Mouse (Mus musculus) brain, embryonic 18.5 days (tissue): ENCODE data around the gene Tmem138.
A peak's percentile ranks its signal among the peaks of the same experiment; 100 is the strongest.
"Not testable (repeated sequence)": the region's sequence is repeated elsewhere in the genome, so short reads cannot be mapped to it uniquely, and the experiment has no call there.

Source experiments
- DNase-seq: peaks from one replicate; pipeline ENCODE4 v3.0.0-alpha.2; 2012; ENCODE audit warnings: low read depth, low spot score

Tmem138 gene

GRCm38 (mm10) chr19:10580102-10580501, 2.9 kb upstream of the Tmem138 start:
- no peak for DNase-seq

- no peak for DNase-seq
These were observed 7.5 kb downstream of the Tmem138 start for GRCm38 (mm10) chr19:10569627-10570026.

- DNase-seq = no peak
These were observed 11.9 kb downstream of the Tmem138 start for GRCm38 (mm10) chr19:10565217-10565616.

DNA sequence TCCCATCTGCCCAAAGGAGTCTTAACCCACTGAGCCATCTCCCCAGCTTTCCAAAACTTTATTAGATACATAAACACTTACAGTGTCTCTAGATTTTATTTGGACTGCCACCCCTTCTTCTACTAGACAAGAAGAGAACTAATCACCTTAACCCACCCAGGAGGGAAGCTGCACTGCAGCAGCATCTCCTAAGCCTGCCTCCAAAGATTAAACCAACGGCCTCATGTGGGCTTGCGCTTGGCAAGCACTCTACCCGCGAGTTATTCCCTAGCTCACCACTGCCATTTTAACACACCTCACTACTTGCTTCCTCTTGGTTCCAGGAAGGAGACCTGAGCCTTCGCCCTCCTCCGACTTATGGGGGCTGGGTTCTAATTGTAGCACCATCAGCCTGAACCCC, 12.9 kb downstream of the Tmem138 start:
- no peak for DNase-seq

- no peak for DNase-seq
These were observed 14.8 kb downstream of the Tmem138 start for GRCm38 (mm10) chr19:10562351-10562750.

DNA sequence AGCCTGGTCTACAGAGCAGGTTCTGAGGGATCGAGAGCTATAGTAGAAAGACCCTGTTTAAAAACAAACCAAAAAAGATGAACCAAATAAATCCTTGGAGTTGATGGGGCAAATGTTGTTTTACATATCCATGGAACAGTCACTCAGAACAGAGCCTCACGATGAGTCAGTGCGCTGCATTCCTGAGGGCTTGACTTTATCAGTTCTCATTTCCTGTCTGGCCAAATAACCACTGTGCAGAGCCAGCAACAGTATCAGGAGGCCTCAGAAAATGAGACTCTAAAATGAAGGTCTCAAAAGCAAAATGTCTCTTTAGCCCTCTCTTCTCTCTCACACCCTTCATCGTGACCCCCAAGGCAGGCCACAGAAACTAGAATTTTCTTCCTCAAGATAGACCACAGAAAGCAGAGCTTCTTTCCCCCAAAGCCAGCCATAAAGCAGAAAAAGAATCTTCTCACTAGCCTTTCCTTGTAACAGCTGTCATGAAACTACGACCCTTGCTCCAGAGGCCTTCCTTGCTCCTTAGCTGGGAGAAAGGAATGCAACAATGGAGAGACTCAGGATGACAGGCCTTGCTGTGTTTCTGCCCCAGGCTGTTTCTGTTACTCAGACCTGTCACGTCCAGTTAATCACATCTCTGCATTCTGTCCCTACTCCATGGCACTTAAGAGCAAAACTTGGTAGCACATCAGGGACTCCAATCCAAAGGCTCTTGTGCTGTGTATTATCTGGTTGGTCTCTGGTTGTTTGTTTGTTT, 15.4 kb downstream of the Tmem138 start:
- DNase-seq = no peak

DNA sequence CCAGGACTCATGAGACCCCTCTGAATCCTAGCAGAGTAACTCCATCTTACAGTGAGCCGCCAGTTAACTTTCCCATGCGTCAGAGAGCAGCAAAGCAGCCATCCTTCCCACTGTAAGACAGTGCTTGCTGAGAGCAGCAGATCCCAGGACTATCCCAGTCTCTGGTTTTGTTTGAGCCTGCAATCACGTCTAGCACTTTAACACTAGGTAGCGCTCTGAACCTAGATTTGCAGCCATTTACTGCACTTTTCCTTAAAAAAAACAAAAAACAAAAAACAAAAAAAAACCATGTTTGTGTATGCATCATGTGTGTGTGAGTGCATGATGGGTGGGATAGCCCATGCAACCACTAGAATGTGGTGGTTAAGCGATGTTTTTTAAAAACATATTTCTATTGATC, 17.1 kb downstream of the Tmem138 start:
- DNase-seq = no peak

GRCm38 (mm10) chr19:10557837-10558375, 19.3 kb downstream of the Tmem138 start:
- not testable (repeated sequence) for DNase-seq

GRCm38 (mm10) chr19:10557430-10557829, 19.7 kb downstream of the Tmem138 start:
- no peak for DNase-seq

GRCm38 (mm10) chr19:10557001-10557400, 20.2 kb downstream of the Tmem138 start:
- DNase-seq = no peak

- peak; percentile 67 for DNase-seq
These were observed 21.3 kb downstream of the Tmem138 start, which contains the start of gene Tmem216 for GRCm38 (mm10) chr19:10555624-10556510. TSS of gene Tmem216 (minus strand) at chr19:10556238.

DNA sequence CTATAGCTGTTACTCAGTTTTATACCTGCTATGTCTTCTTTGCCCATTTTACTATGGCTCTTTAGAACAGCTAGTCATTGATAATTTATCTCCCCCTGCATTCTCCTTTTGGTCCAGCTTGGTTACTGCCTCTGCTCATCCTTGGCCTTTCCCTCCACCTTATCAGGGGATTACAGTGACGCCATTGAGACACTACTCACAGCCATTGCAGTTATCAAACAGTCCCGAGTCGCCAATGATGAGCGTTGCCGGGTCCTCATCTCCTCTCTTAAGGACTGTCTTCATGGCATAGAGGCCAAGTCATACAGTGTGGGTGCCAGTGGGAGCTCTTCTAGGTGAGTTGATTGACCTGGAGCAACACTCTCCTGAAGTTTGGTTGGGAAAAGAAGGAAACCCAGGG, 37.7 kb downstream of the Tmem138 start:
- DNase-seq = no peak

GRCm38 (mm10) chr19:10530082-10530481, 47.1 kb downstream of the Tmem138 start:
- DNase-seq = no peak

GRCm38 (mm10) chr19:10525910-10526309, 51.3 kb downstream of the Tmem138 start, which contains the start of gene Sdhaf2:
TSS of gene Sdhaf2 (minus strand) at chr19:10526142.
- DNase-seq = peak; percentile 32

DNA sequence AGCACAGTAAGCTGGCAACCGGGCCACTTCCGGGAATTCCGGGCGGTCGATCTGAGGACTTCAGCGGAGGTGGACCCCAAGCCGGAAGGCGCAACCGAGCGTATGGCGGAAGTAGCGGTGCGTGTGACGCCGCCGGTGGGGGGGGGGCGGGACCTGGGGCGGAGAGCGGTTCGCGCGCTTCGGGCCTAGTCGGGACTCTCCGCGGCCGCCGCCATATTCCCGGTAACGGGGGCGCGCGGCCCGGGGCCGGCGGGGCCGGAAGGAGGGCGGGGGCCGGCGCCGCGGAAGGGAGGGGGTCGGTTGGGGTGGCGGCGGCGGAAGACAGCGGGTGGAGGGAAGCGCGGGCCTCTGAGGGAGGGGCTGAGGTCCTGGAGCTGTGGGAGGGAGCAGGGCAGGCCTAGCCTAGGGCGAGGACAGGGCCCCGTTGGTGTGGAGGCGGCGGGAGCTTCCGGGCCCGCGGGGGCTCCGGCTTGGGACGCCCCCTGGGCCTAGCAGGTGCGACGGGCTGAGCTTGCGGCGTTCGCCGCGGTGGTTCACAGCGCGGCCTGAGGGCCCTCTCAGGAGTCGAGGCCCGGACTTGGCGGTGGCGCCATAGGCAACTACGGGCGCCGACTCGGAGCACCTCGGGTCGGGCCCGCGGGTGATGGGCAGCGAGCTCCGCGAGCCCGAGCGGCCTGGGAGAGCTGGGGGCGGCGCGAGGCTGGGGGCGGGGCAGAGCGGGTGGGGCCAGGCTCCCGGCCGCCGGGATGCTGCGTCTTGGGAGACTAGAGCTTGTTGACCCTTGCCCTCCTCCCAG, 51.9 kb downstream of the Tmem138 start, which contains the start of gene Cpsf7:
Gene Cpsf7 (plus strand): TSS at position 161 of the 796 bp plus-strand sequence.
- DNase-seq = peak; percentile 81

GRCm38 (mm10) chr19:10524784-10525105, 52.4 kb downstream of the Tmem138 start:
- DNase-seq = no peak

DNA sequence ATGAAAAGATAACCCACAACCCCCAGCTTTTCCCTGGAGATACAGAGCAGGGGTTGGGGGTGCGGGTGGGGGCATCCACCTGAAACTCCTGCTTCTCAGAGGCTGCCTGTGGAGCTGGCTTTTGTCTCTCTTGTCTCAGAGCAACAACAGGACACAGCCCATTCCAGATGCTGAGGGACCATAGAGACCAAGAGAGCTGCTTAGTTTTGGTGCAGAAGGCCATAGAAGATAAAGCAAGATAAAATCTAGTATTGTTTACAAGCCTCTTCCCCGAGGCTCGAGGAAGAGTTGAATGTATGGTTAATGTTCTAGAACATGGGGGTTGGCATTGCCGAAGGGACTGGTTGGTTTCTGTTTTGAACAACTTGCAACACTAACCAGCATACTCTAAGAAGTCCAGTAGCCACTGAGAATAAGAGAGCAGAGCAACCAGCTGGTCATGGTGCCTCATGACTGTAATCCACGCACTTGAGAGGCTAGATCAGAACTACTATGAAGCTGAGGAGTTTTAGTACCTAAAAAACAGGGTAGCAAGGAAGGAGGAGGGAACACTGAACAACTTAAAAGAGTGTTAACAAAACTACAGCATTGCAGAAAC, 53.6 kb downstream of the Tmem138 start:
- no peak for DNase-seq

DNA sequence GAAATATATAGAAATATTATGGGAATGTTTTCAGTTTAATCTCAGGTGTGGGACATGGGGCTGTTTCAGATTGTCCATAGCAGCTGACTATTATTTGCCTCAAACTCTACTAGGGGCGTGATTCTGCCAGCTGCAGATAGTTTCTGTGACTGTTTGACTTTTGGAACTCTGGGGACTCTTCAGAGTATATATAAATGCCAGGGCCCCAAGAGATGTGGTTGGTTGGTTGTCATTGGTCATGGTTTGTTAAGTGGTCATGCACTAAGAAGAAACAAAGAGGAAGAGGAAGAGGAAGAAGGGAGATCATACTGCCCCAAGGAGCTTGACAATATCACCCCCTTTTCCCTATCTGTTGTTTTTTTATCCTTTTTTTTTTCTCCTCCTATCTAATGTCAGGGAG, 55.2 kb downstream of the Tmem138 start:
- no peak for DNase-seq
